Mouse (Mus musculus) gastrocnemius, adult 8-10 months (tissue): ENCODE measurements at regions not wholly inside any gene's neighbourhood (a gene's known extent, or its start where the extent isn't known, plus 50 kb on each side); places are given as distances from the start of the nearest gene placed in this dataset.
A peak's percentile ranks its signal among the peaks of the same experiment; 100 is the strongest.

ENCODE experiments used
- DNase-seq, 2 experiments: peaks; one replicate each; pipeline ENCODE4 v3.0.0; 2022; ENCODE audit warnings: low spot score in 2 of 2

DNA sequence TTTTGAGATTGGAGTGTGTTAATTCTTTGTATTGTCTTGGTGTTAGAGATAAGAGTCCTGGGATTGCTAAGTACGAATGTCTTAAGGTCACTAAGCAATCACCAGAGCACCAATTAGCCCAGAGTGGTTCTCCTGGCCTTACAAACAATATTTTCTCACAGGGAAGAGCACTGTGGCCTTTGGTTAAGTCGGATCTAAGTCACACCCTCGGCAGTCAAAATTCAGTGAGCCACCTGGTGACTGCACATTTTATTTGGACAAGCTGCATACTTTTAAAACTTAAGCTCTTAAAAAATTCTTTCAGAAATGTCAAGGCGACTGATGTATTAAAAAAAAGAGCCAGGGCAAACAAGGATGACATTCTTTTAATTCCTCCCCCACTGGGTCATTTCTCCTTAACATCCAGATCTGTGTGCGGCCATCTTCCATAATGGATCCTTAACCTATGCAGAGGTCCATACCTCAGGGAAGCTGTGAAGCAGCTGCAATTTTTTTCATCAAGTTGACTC, 60.9 kb upstream of the Foxa2 start:
- DNase-seq: no peak

DNA sequence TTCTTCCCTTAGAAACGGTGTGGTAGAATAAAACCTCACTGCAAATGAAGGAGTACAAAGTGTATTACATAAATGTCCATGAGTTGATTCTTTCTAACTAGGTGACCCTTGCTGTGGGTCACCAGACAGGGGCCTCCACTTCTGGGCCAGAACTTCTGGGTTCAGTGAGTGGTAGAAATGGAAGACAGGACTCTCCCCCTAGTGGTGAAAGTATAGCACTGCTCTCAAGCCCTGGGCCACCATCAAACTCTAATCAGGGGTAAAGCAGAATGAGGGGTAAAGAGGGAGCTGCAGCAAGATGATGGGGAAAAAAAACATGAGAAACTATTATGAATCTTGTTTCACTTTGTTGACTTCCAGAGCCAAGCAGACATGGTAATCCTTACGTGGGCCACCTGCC, 63.4 kb upstream of the Foxa2 start:
- DNase-seq: no peak

DNA sequence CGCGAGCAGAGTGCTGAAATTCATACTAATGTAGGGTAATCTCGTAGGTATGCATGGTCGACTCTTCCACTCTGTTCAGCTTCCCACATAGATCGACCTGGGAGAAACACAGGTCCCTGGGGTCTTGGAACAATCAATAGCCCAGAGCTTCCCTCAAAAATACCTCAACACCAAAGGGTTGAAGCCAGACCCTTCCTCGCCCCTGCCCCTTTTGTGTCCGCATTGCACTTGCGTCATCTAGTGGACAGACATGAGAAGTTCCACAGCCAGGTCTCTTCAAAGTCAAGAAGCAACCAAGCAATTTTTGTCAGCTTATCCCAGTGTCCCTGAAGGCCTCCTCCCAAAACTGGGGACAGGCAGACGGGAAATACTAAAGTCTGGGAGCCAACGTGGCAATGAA, 65.1 kb upstream of the Foxa2 start:
- DNase-seq: no peak

DNA sequence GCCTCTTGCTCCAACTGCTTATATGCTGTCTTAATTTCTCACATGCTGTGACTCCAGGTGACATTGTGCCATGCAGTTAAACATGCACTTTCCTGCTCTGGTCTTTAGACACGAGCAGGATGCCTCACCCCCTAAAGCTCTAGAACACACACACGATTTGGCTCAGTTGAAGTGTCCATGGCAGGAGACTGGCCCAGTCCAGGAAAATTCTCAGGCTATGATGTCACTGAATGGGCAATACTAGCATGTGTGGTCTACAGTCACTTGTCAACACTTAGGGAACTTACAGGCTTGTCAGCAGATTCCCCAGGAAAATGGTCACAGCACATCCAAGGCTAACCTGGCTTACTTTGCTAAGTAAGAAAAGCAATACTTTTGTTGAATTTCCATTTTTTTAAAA, 66.4 kb upstream of the Foxa2 start:
- DNase-seq: no peak

DNA sequence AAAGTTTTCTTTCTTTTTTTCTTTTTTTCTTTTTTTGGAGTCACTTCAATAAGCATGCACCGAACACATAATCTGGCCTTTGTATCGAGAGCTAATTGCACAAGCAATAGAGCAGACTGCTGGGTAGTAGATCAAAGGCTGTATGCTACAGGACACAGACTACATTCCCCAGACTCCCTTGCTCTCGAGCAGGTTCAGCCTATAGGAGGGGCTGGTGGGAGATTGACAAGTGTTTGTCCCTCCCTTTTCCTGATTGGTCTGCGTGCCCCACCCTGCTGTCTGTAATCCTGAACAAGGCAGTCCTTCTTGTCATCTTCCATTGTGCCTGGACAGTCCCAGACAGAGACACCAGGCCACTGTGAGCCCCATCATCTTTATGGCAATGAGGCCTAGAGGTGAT, 67.8 kb upstream of the Foxa2 start:
- no peak for DNase-seq

DNA sequence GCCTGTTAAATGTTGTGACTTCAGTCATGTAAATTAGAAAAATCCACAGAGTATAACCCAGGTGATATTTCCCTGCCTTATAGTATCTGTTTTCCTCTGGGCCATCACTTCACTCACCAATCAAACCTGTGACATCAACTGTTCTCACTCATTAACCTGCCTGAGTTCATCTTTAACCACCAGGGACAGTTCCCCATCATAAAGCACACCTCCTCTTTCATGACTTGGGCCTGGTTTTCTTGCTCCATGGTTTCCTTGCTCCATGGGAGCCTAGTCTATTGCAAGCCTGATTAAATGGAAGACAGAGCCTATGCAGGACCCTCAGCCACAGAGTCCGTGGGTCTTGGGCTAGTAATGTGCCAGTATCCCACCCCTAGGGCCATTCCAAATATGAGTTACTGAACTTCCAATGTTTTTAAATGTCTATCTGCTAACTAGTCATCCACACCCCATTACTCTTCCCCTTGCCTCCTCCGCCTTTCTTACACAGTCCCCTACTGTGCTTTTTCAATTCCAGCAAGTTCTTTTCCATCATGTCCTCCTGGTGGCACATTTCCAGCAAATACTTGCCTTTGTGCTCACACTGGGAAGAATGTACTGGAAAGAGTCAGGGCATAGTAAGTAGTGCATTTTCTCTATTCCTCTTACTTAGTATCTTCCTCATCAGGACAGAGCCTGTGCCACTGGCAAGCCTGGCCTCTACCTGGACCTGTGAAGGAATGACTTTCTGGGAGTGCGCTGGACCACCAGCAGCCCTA, 69.4 kb upstream of the Foxa2 start:
- DNase-seq: no peak

DNA sequence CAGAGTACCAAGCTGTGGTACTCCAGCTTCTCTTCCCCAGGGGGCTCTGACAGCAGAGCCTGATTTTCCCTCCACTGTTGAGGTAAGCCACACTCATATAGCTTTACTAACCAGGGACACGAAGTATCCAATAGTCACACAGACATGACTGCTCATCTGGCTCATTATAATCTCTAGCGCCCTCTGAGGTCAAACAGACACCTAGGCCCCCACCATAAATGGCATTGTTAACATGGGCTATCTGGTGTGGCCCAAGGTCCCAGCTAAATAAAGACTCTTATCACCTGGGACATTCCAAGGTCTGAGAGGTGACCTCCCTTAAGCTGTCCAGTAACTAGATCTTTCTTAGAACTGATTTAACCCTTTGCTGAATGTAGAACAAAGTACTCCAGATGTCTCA, 70.7 kb upstream of the Foxa2 start:
- DNase-seq: no peak

DNA sequence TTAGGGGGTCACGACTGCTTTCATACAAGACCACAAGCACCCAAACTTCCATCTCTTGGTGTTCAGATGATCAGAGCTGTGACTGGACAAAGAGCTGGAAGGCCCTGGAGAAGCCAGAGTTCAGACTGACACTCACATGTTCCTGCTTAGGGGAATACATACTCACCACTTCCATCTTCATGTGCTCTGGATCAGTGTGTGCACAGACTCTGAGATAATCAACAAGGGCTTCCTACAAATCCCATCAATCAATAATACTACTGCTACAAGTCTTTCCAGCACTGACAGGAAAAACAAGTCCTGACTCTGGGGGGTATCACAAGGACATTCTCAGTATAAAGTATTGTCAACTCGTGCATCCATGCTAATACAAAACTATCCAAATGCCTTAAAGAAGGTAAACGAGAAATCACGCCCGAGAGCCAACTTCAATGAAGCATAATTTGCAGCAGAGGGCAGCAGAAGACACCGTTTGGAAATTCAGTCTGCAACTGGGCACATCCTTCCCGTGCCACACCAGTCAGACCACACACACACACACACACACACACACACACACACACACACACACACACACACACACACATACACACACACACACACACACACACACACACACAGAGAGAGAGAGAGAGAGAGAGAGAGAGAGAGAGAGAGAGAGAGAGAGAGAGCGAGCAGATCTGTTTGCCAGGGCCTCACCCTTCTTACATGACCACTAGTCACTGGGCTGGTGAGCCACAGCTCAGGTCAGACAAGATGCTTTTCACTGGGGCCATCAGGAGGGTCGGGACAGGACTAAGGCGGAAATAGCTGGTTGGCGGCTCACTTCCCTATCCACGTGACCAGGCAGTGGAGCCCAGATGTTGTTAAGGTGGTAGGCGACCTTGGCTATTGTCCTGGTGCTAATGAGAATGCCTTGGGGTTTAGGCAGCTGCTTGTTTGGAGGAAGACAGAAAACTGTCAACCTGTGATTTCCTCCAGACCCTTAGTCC, 75.4 kb upstream of the Foxa2 start:
- DNase-seq: peak in 1 of 2 experiments; percentile 3

DNA sequence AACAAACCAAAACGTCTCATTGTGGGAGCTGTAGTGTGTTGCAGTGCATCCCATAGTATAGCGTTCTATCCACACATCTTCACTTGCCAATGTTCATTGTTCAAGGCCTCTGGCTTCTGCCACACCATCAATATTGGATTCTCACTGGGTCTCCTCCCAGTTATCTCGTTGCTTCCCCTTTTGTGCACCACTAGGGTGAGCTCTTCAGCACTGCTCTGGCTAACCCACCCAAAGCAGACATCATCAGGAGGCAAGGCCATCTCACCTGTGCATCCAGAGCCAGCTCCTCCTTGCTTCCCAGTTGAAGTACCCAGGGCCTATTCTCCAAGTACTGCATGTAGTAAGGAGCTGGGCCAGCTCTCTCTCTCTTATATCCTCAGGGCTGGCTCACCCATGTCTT, 77.0 kb upstream of the Foxa2 start:
- DNase-seq: no peak

DNA sequence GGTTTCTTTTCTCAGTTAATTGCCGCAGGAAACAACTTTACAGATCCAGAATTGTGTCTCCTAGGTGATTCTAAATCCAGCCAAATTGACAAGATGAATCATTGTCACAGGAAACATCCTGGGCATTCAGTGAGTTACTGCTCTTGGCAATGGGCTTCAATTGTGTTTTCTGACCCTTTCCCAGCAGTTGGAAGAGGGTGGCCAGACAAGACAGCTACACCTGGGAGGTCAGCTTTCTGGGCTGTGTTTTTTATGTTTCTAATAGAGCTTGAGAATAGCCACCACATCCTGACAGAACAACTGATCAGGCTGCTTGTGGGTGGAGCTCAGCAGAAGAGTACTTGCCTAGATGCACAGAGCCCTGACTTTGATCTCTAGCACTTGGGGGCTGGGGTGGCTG, 87.0 kb upstream of the Foxa2 start:
- DNase-seq: no peak

DNA sequence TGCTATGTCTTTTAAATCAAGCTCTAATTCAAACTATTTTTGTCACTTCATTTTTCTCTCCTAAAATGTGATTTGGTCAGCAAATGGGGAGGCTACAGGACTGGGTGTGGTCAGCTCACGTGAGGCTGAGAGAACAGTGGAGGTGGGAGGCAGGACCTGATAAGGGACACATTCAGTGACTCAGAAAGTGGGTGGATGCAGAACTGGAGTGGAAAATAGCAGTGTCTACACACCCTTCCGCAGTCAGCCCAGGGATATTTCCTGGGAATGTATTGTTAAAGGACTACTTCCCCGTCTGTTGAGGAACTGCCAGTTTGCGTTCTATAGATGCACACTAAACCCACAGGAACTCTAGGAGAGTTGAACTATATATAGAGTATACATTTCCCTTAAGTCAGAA, 95.2 kb upstream of the Foxa2 start:
- DNase-seq: no peak

DNA sequence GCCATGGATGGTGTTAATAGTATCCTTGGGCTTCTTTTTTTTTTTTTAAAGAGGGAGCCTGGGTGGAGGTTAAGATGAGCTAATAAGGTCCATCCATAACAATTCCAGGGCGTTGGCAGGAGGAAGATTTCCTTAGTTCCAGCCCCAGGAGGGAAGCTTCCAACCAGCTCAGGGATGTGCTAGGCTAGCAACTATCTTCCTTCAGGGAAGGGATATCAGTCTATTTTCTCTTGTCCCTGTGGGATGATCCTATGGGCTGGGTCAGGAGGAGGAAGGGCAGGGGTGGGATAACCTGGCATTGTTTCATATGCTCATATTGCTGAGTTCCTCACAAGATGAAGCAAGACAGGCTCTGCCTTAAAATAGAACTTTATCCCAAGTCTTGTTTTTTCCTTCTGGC, 98.0 kb upstream of the Foxa2 start:
- no peak for DNase-seq

DNA sequence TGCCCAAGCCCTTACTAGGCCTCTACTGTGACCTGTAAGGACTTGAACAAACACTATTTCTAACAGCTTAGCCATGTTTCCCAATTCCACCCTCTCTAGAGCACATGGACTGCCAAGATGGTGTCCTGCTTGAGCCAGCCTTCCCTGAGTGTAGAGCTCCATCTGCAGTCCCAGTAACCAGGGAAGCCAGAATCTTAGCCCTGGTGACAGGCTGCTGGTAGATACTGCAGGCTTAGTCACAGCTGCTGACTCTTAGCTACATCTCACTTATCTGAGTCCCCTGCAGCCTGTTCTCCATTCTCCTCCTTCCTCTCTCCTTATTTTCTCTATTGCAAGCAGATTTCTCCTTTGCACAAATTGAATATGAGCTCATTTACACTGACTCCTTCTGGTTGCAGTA, 101.5 kb upstream of the Foxa2 start:
- DNase-seq: no peak

DNA sequence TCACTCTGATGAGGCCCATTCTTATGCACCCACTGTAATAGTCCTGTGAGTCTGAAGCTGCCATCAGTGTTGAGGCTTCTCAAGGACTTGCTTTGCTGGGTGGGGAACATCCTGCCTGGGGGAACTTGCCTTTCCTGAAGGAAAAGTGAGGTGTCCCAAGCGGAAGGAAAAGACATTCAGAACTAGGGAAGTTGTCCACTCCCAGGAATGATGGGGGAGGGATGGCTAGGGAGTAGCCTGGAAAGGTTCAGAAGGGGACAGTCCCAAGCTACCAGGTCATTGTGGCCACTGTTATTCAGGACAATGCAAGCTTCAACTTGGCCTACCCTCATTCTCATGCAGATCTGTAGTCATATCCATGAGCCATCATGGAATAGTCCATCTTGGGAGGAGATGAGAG, 102.7 kb upstream of the Foxa2 start:
- DNase-seq: no peak

DNA sequence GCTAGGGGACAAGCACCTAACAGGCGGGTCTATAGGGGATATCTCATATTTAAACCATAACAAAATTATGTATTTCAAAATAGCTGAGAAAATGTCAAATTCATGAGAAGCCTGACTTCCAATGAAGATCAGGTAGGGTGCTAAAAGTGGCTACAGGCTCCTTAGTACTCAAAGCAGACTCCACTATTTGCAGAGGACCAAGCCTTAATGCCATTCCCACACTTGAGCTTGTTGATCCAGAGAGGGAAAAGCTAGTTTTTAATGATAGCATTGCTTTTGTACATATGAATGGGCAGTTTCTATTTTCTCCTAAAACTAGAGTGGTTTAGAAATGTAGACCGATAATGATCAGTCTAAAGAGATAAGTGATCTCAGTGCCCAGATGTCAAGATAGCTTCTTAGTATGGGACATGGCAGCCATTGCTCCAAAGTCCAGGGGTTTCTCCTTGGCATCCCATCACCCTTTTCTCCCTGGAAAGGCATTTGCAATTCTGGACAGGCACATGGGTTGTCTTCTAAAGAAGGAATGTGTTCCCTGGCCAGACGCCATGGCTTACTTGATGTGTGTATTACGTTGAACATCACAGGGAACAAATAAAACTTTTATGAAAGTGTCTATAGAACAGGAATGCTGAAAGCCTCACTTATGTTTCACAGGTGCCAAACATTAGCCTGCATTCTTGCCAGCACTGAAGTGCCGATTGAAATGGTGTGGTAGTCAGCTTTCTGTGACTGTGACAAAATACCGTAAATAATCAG, 106.9 kb upstream of the Foxa2 start:
- no peak for DNase-seq

DNA sequence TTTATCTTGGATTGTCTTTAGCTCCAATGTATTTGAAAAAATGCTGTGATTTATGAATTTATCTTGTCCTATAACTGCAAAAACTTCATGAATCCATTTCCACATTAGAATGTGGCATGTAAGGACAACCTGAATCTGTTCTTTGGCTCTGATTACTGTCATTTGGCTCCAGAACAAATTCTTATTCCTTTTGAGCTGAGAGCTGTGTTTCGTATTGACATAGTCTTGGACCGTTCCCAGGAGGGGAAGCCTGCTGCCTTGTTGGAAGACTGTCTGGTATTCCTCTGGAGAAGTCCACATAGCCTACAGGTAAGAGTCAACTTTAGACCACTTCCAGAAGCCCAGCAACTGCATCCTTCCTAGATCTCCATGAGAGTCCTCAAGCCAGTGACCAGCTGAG, 109.4 kb upstream of the Foxa2 start:
- no peak for DNase-seq

DNA sequence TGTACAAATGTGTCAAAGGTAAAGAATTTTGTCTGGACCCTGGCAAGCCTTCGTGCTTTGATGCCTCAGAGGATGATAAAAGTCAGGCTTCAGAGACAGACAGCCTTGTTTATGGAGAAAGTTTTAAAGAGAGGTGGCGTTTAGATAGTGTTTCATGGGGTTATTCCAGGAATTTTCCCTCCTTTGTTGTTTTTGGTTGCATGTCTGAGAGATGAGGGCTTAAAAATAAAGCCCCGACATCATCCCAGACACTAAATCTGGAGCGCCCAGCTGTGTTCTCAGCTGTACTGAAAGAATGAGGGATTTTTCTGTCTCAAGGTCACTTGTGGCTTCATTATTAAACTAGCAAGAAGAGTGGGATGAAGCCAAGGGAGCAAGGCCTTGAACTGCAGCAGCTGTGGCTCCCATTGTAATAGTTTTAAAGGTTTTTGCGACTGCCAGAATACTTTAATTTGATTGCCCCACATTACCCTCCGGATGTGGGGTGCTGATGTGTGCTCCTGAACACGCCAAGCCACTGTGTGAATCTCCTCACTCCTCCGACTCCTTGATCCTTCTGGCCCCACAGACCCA, 112.3 kb upstream of the Foxa2 start:
- DNase-seq: no peak

DNA sequence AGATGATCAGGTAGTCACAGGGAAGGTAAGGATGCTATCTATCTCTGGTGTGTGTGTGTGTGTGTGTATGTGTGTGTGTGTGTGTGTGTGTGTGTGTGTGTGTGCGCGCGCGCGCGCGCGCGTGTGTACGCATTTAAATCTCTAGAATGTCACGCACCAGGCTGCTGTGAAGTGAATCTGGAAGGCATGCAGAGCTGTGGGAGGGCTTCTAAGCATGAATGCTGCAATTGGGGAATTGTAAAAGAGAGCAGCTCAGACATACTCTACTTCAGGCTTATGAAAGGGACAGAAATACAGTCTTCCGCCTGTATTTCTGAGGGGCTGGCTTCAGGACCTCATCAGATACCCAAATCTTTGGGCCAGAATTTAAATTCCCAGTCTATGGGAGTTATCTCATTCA, 114.2 kb upstream of the Foxa2 start:
- no peak for DNase-seq

DNA sequence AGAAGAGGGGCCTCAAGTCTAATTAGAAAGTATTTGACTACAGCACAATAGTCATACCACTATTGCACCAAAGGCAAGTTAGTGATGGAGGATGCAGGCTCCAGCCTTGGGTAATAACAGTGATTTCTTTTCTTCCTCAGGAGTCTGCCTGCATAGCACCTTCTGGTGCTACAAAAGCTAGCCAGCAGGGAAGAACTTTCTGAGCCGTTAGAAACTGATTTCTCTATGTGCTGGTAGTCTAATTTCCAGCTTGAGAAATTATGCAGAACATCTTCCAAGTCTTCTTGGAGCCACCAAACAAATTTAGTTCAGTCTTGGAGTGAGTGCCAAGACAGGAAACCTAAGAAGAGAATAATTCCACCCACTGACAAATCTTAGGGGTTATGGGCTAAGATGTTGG, 115.2 kb upstream of the Foxa2 start:
- DNase-seq: no peak

DNA sequence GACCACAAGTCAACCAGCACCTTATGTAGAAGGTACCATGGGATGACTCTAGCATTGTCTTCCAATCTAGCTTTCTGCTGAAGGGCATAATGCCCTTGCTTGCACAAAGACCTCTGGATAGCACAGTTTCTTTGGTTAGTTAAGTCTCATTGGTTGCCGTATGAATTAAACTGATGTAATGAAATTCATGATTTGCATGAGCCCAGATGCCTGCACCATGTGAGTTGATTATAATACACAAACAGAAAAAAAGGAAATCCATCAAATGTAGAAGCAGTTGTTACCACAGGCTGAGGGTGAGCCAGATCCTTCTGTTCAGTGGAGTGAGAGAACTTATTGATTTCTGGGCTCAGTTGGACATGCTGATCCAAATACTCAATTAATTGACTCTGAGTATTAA, 115.8 kb upstream of the Foxa2 start:
- DNase-seq: no peak

DNA sequence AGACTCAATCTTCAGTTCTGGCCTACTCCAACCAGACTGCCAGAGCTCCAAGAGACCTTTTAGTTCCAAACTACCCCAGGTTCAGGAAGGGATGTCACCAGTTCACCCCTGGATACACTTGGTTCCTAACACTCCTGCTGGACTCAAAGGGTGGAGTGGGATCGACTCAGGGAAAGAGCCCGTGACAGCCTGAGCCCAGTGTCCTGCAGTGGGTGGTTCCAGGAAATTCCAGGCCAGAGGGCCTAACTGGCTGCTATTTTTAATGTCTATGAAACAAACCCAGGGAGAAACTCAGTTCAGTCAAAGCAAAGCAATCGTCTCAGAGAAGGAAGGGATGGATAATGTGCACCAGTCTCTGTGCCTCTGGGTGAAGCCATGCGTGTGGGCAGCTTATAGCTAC, 124.3 kb upstream of the Foxa2 start:
- DNase-seq: peak in 1 of 2 experiments; percentile 10
